Mouse (Mus musculus) liver, adult 2 months (tissue): ENCODE data around the gene Cdh12. TPM values are rescaled to one million over a fixed set of nuclear protein-coding genes. Genes with fewer than 3 reads are reported as not detected.
"Not testable (repeated sequence)": the region's sequence is repeated elsewhere in the genome, so short reads cannot be mapped to it uniquely, and the experiment has no call there.

Source experiments
- DNase-seq: peaks from one replicate; pipeline ENCODE4 v3.0.0-alpha.2; 2011; ENCODE audit warnings: low read depth, low spot score; ENCODE audit errors: extremely low read depth
- H3K27ac ChIP-seq: fragments of 200-500 bp; replicated peaks from 2 replicates; pipeline ENCODE4 v1.5.1; 2012; ENCODE audit warnings: low read depth, mild to moderate bottlenecking, control low read depth, inconsistent platforms, low read length; ENCODE audit not compliant: insufficient read depth
- H3K27me3 ChIP-seq: fragments of 200-500 bp; 2 replicates; pipeline ENCODE4 v1.6.1; 2012; ENCODE audit warnings: mild to moderate bottlenecking, moderate library complexity, low read length, inconsistent platforms; ENCODE audit not compliant: control insufficient read depth, insufficient read depth
- H3K36me3 ChIP-seq: fragments of 200-500 bp; 2 replicates; pipeline ENCODE4 v1.6.1; 2012; ENCODE audit warnings: low read length, inconsistent platforms; ENCODE audit not compliant: control insufficient read depth, insufficient read depth
- H3K4me1 ChIP-seq: fragments of 200-500 bp; 2 replicates; pipeline ENCODE4 v1.6.1; 2011; ENCODE audit warnings: low read length; ENCODE audit not compliant: control insufficient read depth, insufficient read depth
- H3K4me3 ChIP-seq: fragments of 200-500 bp; 2 replicates; pipeline ENCODE4 v1.5.1; 2011; ENCODE audit warnings: low read depth, mild to moderate bottlenecking, control low read depth, low read length, moderate library complexity; ENCODE audit not compliant: insufficient read depth
- H3K79me2 ChIP-seq: fragments of 200-500 bp; 2 replicates; pipeline ENCODE4 v1.6.1; 2012; ENCODE audit warnings: inconsistent platforms, mild to moderate bottlenecking, low read length, moderate library complexity; ENCODE audit not compliant: control insufficient read depth, insufficient read depth
- H3K9ac ChIP-seq: fragments of 200-500 bp; 2 replicates; pipeline ENCODE4 v1.6.1; 2012; ENCODE audit warnings: low read depth, mild to moderate bottlenecking, control low read depth, inconsistent platforms, low read length
- CTCF ChIP-seq: fragments of 200-500 bp; IDR thresholded peaks from 2 replicates; pipeline ENCODE4 v1.5.1; 2011; ENCODE audit warnings: low read depth, low read length, control low read depth
- POLR2A ChIP-seq: fragments of 200-500 bp; IDR thresholded peaks from 2 replicates; pipeline ENCODE4 v1.6.1; 2011; ENCODE audit warnings: low read length, control low read depth; ENCODE audit not compliant: insufficient read depth; ENCODE audit errors: extremely low read depth
- WGBS: fragments of 180-500 bp; shearing (Covaris S2); methylation state at CpG from one replicate; pipeline ENCODE4 v1.1.7; 2018; 5-methylcytosine and 5-hydroxymethylcytosine counted together
- polyA plus RNA-seq: library from polyadenylated mRNA; depleted of rRNA; stranded (reverse); fragments of >200 nt; gene quantifications from 2 replicates; pipeline ENCODE4 v1.2.3, GENCODE M21; 2012
- total RNA-seq: library from RNA; depleted of rRNA; stranded (reverse); fragments of >200 nt; gene quantifications from 2 replicates; pipeline ENCODE4 v1.2.3, GENCODE M21; 2014

Cdh12 gene
- total and polyA plus RNA-seq, 2 experiments: not detected

GRCm38 (mm10) chr15:20667989-20668388 lies 218.9 kb downstream of the Cdh12 start:
- no peak overlapping the region for H3K4me3 ChIP-seq
- H3K36me3 ChIP-seq: no peaks in the 10 kb centered on the region
- no peaks in the 10 kb centered on the region for H3K4me1 ChIP-seq
- H3K27me3 ChIP-seq: no peaks in the 10 kb centered on the region
- H3K27ac ChIP-seq: no peak overlapping the region
- no peak for DNase-seq
- H3K9ac ChIP-seq: no peak overlapping the region
- WGBS: 58% methylated on average over 1 of the region's 1 CpGs
- TF ChIP-seq CTCF (no peak), POLR2A (no peak)
- no peaks in the 10 kb centered on the region for H3K79me2 ChIP-seq

DNA sequence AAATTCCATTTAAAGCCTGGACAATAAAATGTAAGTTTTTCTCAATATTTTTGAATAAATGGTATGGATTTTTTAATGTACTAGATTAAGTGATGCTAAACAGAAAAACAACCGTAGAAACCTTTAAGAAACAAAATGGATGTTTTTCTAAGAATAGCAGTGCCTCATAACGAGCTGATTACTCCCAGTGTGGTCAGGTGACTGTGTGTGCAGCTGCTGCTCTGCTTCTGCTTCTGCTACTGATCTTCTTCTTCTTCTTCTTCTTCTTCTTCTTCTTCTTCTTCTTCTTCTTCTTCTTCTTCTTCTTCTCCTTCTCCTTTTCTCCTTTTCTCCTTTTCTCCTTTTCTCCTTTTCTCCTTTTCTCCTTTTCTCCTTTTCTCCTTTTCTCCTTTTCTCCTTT lies 220.4 kb downstream of the Cdh12 start:
- WGBS: 47% methylated on average over 2 of the region's 2 CpGs

GRCm38 (mm10) chr15:20682719-20683118 lies 233.7 kb downstream of the Cdh12 start:
- no peak overlapping the region for H3K27ac ChIP-seq
- H3K36me3 ChIP-seq: no peaks in the 10 kb centered on the region
- no peaks in the 10 kb centered on the region for H3K27me3 ChIP-seq
- TF ChIP-seq CTCF (no peak), POLR2A (no peak)
- no peaks in the 10 kb centered on the region for H3K79me2 ChIP-seq
- WGBS: 78% methylated on average over 2 of the region's 2 CpGs
- no peaks in the 10 kb centered on the region for H3K4me1 ChIP-seq
- H3K4me3 ChIP-seq: no peak overlapping the region
- no peak for DNase-seq
- no peak overlapping the region for H3K9ac ChIP-seq

More for the DNA sequence above, 220.4 kb downstream of the Cdh12 start:
- H3K4me3 ChIP-seq, H3K27ac ChIP-seq, H3K9ac ChIP-seq, H3K4me1 ChIP-seq, H3K79me2 ChIP-seq, DNase-seq, H3K27me3 ChIP-seq, H3K36me3 ChIP-seq: not testable (repeated sequence)

DNA sequence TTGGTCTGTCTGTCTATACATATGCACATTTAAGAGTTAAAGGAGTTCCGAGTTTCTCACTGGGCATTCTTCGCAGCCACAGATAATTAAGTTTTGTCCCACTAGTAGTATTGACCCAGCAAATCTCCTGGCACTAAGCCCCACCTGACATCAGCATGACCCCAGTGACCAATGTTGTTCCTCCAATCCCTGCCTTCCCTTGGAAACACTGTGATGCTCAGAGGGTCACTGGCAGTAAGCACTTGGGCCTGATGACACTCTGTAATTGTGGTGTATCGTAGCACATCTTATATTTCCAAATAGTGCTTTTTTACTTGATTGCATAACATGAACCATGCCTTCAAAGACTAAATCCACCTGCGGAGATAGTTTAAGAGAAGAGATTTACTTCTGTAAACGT lies 235.1 kb downstream of the Cdh12 start:
- 72% methylated on average over 5 of the region's 5 CpGs for WGBS
- no peaks in the 10 kb centered on the region for H3K36me3 ChIP-seq

DNA sequence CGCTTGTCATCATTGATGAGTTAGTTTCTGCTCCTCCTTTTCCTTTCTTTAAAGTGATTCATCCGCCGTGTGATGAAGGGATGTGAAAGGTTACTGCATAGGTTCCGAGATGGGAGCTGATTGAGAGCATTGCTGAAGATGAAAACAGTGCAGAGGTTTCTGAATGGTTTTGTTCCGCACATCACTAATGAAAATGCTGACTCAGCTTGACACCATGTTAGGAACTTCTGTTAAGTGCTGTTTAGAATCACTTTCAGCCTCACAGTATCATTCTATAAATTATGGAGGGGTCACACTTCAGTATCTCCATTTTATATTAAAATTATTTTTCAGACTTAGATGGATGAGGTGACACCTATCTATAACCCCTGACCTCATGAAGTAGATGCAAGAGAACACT lies 247.2 kb downstream of the Cdh12 start:
- Histone ChIP-seq H3K9ac (no peak overlapping the region), H3K27ac (no peak overlapping the region), H3K4me1 (no peaks in the 10 kb centered on the region), H3K79me2 (no peaks in the 10 kb centered on the region), H3K36me3 (no peaks in the 10 kb centered on the region), H3K27me3 (no peaks in the 10 kb centered on the region), H3K4me3 (no peak overlapping the region)
- TF ChIP-seq POLR2A: no peak
- no peak for TF ChIP-seq CTCF
- DNase-seq: no peak
- WGBS: 82% methylated on average over 5 of the region's 5 CpGs

More for the DNA sequence above, 235.1 kb downstream of the Cdh12 start:
- H3K79me2 ChIP-seq: no peaks in the 10 kb centered on the region
- no peak overlapping the region for H3K4me3 ChIP-seq
- TF ChIP-seq POLR2A: no peak
- TF ChIP-seq CTCF: no peak
- H3K27ac ChIP-seq: no peak overlapping the region
- no peak for DNase-seq
- H3K4me1 ChIP-seq: no peaks in the 10 kb centered on the region
- H3K27me3 ChIP-seq: no peaks in the 10 kb centered on the region
- no peak overlapping the region for H3K9ac ChIP-seq

DNA sequence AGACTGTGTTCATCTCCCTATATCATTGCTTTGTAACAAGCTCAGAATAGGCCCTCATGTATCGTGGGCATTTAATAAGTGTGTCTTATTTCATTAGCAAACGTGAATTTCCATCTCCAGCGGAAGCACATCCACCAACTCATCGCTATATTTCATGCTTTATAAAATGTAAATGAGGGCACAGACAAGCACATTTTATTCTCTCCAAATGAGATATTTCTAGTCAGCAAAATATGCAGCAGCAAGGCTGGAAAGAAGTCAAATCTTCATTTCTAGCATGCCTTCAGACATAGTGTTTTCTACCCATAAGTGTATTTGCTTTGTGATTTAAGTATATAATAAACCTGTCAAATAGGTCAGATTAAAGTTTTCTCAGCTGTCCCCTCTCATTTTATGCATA lies 262.8 kb downstream of the Cdh12 start:
- 68% methylated on average over 4 of the region's 4 CpGs for WGBS
- Histone ChIP-seq H3K27ac (no peak overlapping the region), H3K9ac (no peak overlapping the region), H3K79me2 (no peaks in the 10 kb centered on the region), H3K27me3 (no peaks in the 10 kb centered on the region), H3K4me1 (no peaks in the 10 kb centered on the region), H3K36me3 (no peaks in the 10 kb centered on the region), H3K4me3 (no peak overlapping the region)
- DNase-seq: no peak
- TF ChIP-seq CTCF (no peak), POLR2A (no peak)

DNA sequence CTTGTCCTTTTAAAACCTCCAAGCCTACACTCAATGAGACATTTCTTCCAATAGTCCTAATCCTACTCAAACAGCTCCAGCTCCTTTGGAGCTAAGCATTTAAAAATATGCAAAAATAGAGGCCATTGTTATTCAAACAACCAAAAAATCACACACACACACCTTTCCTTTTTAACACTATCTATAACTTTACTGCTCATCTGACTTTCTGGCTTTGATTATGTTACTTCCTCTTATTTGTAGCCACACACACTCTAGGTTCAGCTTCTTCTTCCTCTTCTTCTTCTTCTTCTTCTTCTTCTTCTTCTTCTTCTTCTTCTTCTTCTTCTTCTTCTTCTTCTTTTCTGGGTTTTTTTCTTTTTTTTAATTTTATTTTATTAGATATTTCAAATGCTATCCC lies 323.2 kb downstream of the Cdh12 start:
- Histone ChIP-seq H3K27me3 (no peaks in the 10 kb centered on the region), H3K79me2 (no peaks in the 10 kb centered on the region), H3K9ac (no peak overlapping the region), H3K4me1 (no peaks in the 10 kb centered on the region), H3K36me3 (no peaks in the 10 kb centered on the region), H3K4me3 (no peak overlapping the region), H3K27ac (no peak overlapping the region)
- TF ChIP-seq CTCF: no peak
- TF ChIP-seq POLR2A: no peak
- no peak for DNase-seq
